Mouse (Mus musculus): Measurements from ENCODE around the gene Fthl17f.
"Not testable (repeated sequence)": the region's sequence is repeated elsewhere in the genome, so short reads cannot be mapped to it uniquely, and the experiment has no call there.

The Fthl17f gene

GRCm38 (mm10) chrX:9062715-9063114 lies at the start of gene Fthl17f:
Fthl17f (plus strand) TSS chrX:9063015.
- DNase-seq, result not testable (repeated sequence)

- no peak for DNase-seq
Measured at GRCm38 (mm10) chrX:9016079-9016478, 46.7 kb upstream of the Fthl17f start.

DNA sequence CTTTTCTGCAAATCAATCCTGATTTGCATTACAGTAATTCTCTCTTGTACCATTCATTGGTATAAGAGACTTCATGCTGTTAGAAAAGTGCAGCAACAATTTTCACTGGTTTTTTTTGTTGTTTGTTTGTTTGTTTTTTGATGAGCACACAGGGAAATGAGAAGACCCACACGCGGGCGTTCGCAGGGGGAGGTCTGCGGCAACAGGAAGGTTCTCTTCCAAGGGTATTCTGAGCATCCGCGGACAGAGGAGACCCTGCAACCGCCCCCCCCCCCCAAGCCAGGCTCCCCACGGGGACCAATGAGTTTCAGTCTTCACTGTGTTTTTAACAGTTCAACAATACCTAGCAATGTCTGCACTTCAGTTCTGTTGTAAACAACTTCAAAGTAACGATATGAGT lies 43.3 kb upstream of the Fthl17f start:
- DNase-seq, result no peak

GRCm38 (mm10) chrX:9033193-9033592 lies 29.6 kb upstream of the Fthl17f start, which contains the start of gene Fthl17e:
Fthl17e (plus strand) TSS chrX:9033493.
- not testable (repeated sequence) for DNase-seq

DNA sequence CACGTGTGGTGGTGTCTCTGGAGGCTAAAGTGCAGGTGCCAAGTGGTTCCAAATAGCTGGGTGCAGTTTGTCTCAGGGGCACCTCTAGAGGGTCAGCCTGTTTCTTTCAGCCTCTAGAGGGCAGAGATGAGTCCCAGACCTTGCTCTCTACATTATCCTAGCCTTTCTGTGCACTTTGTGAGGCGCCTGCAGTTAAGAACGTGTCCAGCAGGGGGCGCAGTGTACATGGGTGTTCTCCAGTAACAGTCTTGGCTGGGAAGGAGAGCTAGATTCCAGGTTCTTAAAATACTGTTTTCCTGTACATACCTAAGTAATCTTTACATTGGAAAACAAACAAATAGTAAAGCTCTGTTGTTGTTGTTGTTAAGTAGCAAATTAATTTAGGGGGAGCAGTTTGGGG lies 21.2 kb upstream of the Fthl17f start:
- DNase-seq, result peak; percentile 4

DNA sequence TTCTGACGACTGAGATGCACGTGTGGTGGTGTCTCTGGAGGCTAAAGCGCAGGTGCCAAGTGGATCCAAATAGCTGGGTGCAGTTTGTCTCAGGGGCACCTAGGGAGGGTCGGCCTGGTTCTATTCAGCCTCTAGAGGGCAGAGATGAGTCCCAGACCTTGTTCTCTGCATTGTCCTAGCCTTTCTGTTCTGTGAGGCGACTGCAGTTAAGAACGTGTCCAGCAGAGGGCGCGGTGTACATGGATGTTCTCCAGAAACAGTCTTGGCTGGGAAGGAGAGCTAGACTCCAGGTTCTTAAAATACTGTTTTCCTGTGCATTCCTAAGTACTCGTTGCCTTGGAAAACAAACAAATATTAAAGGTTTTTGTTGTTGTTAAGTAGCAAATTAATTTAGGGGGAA lies 1.9 kb upstream of the Fthl17f start:
- peak; percentile 75 for DNase-seq

- DNase-seq, result no peak
Measured at GRCm38 (mm10) chrX:9062101-9062500, 714 bp upstream of the Fthl17f start.

DNA sequence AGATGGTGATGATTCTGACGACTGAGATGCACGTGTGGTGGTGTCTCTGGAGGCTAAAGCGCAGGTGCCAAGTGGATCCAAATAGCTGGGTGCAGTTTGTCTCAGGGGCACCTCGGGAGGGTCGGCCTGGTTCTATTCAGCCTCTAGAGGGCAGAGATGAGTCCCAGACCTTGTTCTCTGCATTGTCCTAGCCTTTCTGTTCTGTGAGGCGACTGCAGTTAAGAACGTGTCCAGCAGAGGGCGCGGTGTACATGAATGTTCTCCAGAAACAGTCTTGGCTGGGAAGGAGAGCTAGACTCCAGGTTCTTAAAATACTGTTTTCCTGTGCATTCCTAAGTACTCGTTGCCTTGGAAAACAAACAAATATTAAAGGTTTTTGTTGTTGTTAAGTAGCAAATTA lies 14.9 kb downstream of the Fthl17f start:
- peak; percentile 46 for DNase-seq

- not testable (repeated sequence) for DNase-seq
Measured at GRCm38 (mm10) chrX:9095066-9095465, 32.3 kb downstream of the Fthl17f start.

DNA sequence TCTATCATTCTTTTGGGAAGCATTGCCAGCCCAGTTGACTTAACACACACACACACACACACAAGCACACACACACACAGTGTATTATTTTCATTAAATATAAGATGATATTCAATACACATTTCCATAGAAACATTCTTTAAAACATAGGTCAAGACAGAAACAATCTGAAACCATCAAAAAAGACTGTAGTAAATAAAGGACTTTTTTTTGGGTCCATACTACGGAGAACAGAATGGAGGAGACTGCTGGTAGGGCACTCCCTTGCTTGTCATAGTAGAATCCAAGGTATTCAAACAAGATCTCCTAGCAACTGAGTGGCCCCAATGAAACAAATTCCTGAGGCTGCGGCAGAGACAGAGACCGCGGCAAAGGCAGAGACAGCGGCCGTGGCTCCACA lies 41.4 kb downstream of the Fthl17f start, which contains the start of gene 4930402K13Rik:
4930402K13Rik (plus strand) TSS at position 301 of the 400 bp plus-strand sequence.
- no peak for DNase-seq

- no peak for DNase-seq
Measured at GRCm38 (mm10) chrX:9110381-9110780, 47.6 kb downstream of the Fthl17f start.

All from kidney, adult 11 months (tissue).